Mouse (Mus musculus) neural tube, embryonic 14.5 days (tissue): ENCODE data around the gene Igtp. TPM values are rescaled to one million over a fixed set of nuclear protein-coding genes. Genes with fewer than 3 reads are reported as not detected.

Experiments used
- ATAC-seq: fragments of 200-750 bp; cut with Nextera tagmentation; 2 replicates; pipeline ENCODE4 v1.8.0; 2017; ENCODE audit warnings: low read depth, mild to moderate bottlenecking, moderate TSS enrichment, moderate library complexity
- H3K27ac ChIP-seq: fragments of 300-500 bp; sonication (generic); 2 replicates; pipeline ENCODE4 v1.5.1; 2014; ENCODE audit warnings: low read depth, mild to moderate bottlenecking, control low read depth, low read length, moderate library complexity, mixed read lengths
- H3K27me3 ChIP-seq: fragments of 300-500 bp; sonication (generic); 2 replicates; pipeline ENCODE4 v1.6.1; 2014; ENCODE audit warnings: low read length; ENCODE audit not compliant: control insufficient read depth, insufficient read depth
- H3K36me3 ChIP-seq: fragments of 300-500 bp; sonication (generic); 2 replicates; pipeline ENCODE4 v1.6.1; 2014; ENCODE audit warnings: low read length, mixed read lengths; ENCODE audit not compliant: control insufficient read depth, insufficient read depth
- H3K4me1 ChIP-seq: fragments of 300-500 bp; sonication (generic); 2 replicates; pipeline ENCODE4 v1.6.1; 2014; ENCODE audit warnings: low read length; ENCODE audit not compliant: control insufficient read depth, insufficient read depth
- H3K4me2 ChIP-seq: fragments of 300-500 bp; sonication (generic); 2 replicates; pipeline ENCODE4 v1.6.1; 2014; ENCODE audit warnings: mild to moderate bottlenecking, low read depth, low read length, control low read depth
- H3K4me3 ChIP-seq: fragments of 300-500 bp; sonication (generic); 2 replicates; pipeline ENCODE4 v1.5.1; 2014; ENCODE audit warnings: low read depth, low read length, control low read depth, mixed read lengths
- H3K9ac ChIP-seq: fragments of 300-500 bp; sonication (generic); replicated peaks from 2 replicates; pipeline ENCODE4 v1.6.1; 2014; ENCODE audit warnings: low read depth, mild to moderate bottlenecking, control low read depth, low read length, mixed read lengths
- H3K9me3 ChIP-seq: fragments of 300-500 bp; sonication (generic); 2 replicates; pipeline ENCODE4 v1.6.1; 2016; ENCODE audit warnings: low read length; ENCODE audit not compliant: control insufficient read depth
- WGBS: fragments of 180-500 bp; shearing (Covaris S2); extraction: QIAGEN DNeasy Blood & Tissue Kit; methylation state at CpG from one replicate; pipeline ENCODE4 v1.1.7; 2014; 5-methylcytosine and 5-hydroxymethylcytosine counted together
- polyA plus RNA-seq: library from polyadenylated mRNA; unstranded; fragments of >200 nt; fragmentation: Nextera tagmentation; extraction: Ambion mirVana; gene quantifications from 2 replicates; pipeline ENCODE4 v1.2.1, GENCODE M21; 2014

Gene Igtp
- polyA plus RNA-seq, 1 experiment from 2014 or later: 0.68 TPM

DNA sequence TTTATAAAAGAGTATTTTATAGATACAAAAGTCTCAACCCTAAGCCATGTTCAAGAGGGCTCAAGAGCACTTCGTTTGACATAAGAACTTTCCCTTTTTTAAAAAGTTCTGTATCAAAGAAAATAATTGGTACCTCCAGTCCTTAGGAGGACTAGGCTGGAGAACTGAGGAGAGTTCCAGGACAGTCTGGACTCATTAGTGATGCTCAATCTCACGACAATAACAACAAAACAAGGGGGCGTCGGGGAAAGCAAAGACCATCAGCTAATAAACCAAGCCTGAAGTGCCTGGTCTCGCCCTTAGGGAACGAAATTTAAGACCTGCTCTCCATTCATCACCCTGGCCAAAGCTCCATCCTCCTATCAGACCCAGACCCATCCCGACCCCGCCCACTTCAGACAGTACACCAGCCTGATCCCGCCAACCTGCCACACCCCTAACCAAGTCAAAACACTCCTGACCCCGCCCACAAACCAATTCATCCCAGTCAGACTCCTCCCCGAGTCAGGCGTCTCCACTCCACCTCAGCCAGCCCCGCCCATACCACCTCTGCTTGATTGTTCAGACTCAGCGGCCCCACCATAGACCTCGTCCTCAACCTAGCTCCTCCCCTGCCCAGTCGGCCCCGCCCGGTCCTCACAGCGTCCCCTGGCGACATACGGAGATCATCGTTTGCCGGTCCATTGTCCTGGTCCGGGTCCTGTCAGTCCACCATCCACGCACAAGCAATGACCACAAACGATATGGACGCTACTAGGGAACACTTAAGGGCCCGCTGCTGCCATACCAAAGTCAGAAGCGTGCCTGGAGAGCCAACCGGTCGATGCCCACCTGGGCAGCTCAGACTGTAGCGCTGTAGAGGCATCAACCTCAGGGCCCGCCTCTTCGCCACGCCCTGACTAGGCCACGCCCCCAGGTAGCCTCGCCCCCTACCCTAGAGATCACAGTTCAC is 39.8 kb downstream of the Igtp start:
- Histone ChIP-seq H3K9ac (peak overlapping the region; percentile 39; the same call in 1 of the 2 replicates), H3K27me3 (no peaks in the 10 kb centered on the region), H3K4me3 (peak overlapping the region; percentile 32), H3K4me1 (no peaks in the 10 kb centered on the region), H3K27ac (no peak overlapping the region), H3K36me3 (no peaks in the 10 kb centered on the region), H3K4me2 (peak overlapping the region; percentile 58), H3K9me3 (no peaks in the 10 kb centered on the region)
- ATAC-seq: peak; percentile 94
- 2% methylated on average over 37 of the region's 37 CpGs for WGBS

DNA sequence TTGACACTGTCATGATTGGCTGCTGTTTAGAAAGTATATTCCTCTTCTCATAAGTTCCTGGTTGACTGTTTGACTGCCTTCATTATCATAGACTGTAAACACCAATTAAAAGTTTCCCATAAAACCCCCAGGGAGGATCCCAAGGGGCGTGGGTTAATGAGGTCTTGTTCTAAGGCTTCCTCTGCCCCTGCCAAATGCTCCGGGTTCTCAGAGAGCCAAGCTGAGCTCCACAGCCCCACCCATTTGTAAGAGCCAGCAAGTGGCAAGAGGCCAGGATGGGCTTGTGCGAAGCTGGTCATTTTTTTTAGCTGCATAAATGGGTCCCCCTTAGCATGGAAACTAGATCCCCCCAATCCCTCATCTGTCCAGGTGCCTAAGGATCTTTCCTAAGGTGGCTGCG is 47.9 kb downstream of the Igtp start:
- no peaks in the 10 kb centered on the region for H3K27me3 ChIP-seq
- no peaks in the 10 kb centered on the region for H3K4me1 ChIP-seq
- no peaks in the 10 kb centered on the region for H3K9me3 ChIP-seq
- 41% methylated on average over 4 of the region's 4 CpGs for WGBS
- H3K27ac ChIP-seq: no peak overlapping the region
- H3K9ac ChIP-seq: no peak overlapping the region
- H3K36me3 ChIP-seq: no peaks in the 10 kb centered on the region
- no peak overlapping the region for H3K4me3 ChIP-seq
- no peak for ATAC-seq
- H3K4me2 ChIP-seq: no peak overlapping the region

DNA sequence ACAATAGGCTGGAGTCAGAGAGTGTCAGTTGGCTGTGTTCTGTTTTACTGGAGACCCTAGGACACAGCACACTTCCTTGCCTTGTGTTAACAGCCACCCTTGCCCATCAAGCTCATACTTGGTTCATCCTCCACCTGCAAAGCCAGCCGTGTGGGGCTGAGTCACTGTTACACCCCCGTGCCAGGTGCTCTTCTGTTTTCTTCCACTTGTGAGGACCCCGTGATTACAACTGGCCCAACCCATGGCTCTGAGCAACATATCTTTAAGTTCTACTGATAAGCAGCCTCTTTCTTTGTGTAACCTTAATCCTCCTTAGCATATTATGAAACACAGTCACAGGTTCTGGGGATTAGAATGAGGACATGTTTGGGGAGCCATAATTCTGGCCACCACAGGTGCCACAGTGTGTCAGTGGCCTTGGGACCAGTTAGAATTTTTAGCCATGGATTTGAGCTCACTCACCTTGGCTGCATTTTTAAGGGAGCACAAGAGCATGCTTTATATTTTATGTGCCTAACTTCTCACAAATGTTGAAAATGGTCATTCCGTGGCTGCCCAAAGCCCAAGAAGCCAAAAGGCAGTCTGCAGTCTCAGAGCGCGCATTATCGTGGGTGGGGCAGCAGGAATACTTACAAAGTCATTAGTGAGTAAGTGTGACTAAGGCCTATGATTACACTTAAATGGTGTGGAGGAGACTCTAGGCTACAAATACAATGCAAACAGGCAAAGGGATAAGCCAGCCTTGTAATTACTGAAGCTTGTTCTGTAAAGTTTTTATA is 50.0 kb downstream of the Igtp start:
- H3K4me1 ChIP-seq: no peaks in the 10 kb centered on the region
- 84% methylated on average over 7 of the region's 7 CpGs for WGBS
- no peaks in the 10 kb centered on the region for H3K36me3 ChIP-seq
- H3K9me3 ChIP-seq: no peaks in the 10 kb centered on the region
- H3K4me3 ChIP-seq: no peak overlapping the region
- no peak overlapping the region for H3K9ac ChIP-seq
- no peak for ATAC-seq
- no peaks in the 10 kb centered on the region for H3K27me3 ChIP-seq
- no peak overlapping the region for H3K4me2 ChIP-seq
- H3K27ac ChIP-seq: no peak overlapping the region

DNA sequence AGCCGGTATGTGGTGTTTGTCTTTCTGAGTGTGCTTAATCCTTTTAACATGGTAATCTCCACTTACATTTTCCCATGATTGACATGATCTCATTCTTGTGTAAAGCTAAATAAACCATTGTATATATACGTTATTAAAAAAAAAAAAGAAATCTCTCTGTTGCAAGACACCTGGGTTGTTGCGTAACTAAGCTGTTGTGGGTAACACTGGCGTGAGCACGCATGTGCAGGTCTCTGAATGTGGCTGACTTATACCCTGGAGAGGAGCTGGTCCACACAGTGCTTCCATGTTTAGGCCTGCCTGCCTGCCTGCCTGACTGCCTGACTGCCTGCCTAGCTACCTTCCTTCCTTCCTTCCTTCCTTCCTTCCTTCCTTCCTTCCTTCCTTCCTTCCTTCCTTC is 51.2 kb downstream of the Igtp start:
- Histone ChIP-seq H3K4me1 (no peaks in the 10 kb centered on the region), H3K27ac (no peak overlapping the region), H3K9ac (no peak overlapping the region), H3K4me3 (no peak overlapping the region), H3K36me3 (no peaks in the 10 kb centered on the region), H3K27me3 (no peaks in the 10 kb centered on the region), H3K9me3 (no peaks in the 10 kb centered on the region), H3K4me2 (no peak overlapping the region)
- ATAC-seq: no peak
- 89% methylated on average over 5 of the region's 5 CpGs for WGBS

DNA sequence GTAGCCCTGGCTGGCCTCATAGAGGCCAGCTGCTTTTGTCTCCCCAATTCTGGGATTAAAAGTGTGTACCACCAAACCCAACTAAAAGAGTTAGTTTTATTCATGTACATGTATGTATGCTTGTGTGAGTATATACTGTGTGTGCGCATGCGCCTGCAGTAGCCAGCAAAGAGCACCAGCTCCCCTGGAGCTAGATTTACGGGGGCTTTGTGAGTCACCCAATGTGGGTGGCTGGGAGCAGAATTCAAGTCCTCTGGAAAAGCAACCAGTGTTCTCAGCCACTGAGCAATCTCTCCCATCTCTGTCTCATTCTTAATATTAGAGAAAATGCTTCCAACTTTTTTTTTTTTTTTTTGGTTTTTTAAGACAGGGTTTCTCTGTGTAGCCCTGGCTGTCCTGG is 55.1 kb downstream of the Igtp start:
- Histone ChIP-seq H3K36me3 (no peaks in the 10 kb centered on the region), H3K27me3 (no peaks in the 10 kb centered on the region), H3K4me1 (no peaks in the 10 kb centered on the region), H3K4me2 (no peak overlapping the region), H3K4me3 (no peak overlapping the region), H3K27ac (no peak overlapping the region), H3K9ac (no peak overlapping the region), H3K9me3 (no peaks in the 10 kb centered on the region)
- no peak for ATAC-seq
- WGBS: 97% methylated on average over 3 of the region's 3 CpGs

Other genes with a start within 250 kb of the Igtp start
- 23.4 and 23.7 TPM in 2 replicates for gene Larp1, start 190.5 kb upstream of the Igtp start, polyA plus RNA-seq
- gene Gm12248, start 106.4 kb upstream of the Igtp start, polyA plus RNA-seq: not detected in 2 replicates
- 107 and 112 TPM in 2 replicates for gene Cnot8, start 95.4 kb upstream of the Igtp start, polyA plus RNA-seq
- gene Gemin5, start 31.0 kb upstream of the Igtp start, polyA plus RNA-seq: 14.9 and 15.6 TPM in 2 replicates
- gene Mrpl22, start 27.9 kb upstream of the Igtp start, polyA plus RNA-seq: 96.2 and 101 TPM in 2 replicates
- gene Irgm2, start 62 bp downstream of the Igtp start, polyA plus RNA-seq: 0.32 and 1.0 TPM in 2 replicates
- gene 4930438A08Rik, start 75.2 kb downstream of the Igtp start, polyA plus RNA-seq: not detected in 2 replicates
- gene Zfp692, start 107.5 kb downstream of the Igtp start, polyA plus RNA-seq: 18.9 and 22.0 TPM in 2 replicates
- gene Zfp672, start 130.8 kb downstream of the Igtp start, polyA plus RNA-seq: 44.4 and 44.5 TPM in 2 replicates
- gene Sh3bp5l, start 131.2 kb downstream of the Igtp start, polyA plus RNA-seq: 32.8 and 36.2 TPM in 2 replicates
- gene Lypd8, start 179.5 kb downstream of the Igtp start, polyA plus RNA-seq: not detected in 2 replicates
- gene 1810065E05Rik, start 221.6 kb downstream of the Igtp start, polyA plus RNA-seq: not detected in 2 replicates
- not detected in 2 replicates for gene Gm12253, start 233.0 kb downstream of the Igtp start, polyA plus RNA-seq